Mouse (Mus musculus) neural tube, embryonic 10.5 days (tissue): ENCODE results near the gene Adamts1.

ENCODE experiments used
- DNase-seq: peaks from one replicate; pipeline ENCODE4 v3.0.0-alpha.2; 2017; ENCODE audit warnings: low spot score; ENCODE audit errors: extremely low spot score

Gene Adamts1

DNA sequence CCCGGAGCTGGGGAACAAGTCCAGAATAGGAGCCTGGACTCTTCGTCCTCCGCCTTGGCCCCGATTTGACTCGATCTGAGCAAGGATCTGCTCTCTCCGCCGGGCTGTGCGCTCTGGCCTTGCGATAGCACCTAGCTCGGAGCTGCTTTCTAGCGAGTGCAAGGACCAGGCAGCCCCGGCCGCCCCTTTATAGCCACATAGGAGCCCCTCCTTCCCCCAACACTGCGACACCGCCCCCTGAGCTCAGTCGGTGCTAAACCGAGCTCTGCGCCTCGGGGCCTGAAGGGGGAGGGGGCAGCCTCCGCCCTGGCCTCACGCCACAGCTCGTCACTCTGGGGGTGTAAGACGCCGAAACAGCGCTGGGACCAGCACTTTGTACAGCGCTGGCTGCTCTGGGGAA, at the start of gene Adamts1:
Gene Adamts1 (minus strand): TSS at position 160 of the 400 bp plus-strand sequence.
- peak; percentile 91 for DNase-seq

DNA sequence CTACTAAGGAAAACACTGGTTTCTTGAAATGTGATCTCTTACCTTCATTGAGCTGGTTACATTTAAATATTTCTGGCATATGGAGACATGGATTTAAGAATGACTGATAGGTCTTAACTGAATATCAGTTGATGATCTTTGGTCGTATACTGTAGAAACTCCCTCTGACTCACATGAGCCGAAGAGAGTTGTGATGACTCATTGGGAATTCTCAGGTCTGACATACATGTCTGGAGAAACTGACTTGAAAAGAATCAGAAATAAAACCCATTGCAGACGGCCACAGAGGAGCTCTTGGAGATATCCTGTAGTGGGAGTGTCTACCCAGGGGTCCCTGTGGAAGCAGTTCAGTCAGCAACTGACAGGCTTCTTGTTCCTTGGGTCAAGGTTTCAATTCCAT, 24.2 kb upstream of the Adamts1 start:
- no peak for DNase-seq

DNA sequence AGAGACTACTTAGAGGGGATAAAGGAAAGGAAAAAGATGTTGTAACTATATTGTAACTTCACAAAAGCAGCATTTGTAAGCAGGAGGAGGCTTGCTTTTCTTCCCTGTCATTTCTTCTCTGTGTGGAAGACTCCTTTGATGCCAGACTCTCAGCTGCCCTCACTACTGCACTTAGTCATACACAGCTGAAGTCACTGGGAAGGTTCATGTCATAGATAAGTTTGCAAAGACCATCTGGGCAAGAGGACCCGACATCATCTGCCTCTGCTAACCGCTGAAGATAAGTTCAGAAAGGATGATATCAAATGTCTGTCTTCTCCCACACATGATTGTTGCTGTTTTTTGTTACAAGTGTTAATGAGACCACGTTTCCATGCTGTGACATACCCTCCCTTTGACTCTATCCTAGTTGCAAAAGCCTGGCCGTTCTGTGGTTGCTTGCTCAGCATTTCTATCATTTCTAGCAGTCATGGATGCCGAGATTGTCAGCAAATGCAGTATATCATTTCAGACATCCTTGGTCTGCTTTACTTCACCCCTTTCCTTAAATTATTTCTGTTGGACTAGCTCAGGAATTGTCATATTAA, 19.5 kb upstream of the Adamts1 start:
- no peak for DNase-seq

DNA sequence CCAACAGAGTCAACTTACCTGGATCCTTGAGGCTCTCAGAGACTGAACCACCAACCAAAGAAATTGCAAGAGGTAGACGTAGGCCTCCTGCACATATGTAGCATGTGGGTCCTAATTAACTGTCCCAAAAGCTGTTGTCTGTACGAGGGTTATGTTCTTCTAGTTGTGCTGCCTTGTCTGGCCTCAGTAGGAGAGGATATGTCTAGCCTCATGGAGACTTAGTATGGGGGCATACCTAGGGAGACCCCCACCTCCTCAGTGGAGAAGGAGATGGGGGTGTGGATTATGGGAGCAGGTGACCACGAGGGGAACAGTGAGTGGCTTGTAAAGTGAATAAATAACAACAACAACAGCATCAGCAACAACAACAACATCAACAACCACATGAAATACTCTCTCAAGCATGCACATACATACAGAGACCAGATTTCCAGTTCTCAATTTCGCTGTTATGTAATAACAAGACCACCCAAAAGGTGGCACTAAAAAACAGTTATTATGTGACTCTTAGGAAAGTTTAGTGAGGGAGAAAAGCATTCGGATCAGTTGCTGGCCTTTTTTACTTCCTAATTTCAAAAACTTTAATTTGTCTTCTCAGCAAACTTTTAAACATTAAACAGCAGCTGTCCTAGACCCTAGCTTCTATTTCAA, 17.0 kb upstream of the Adamts1 start:
- no peak for DNase-seq

DNA sequence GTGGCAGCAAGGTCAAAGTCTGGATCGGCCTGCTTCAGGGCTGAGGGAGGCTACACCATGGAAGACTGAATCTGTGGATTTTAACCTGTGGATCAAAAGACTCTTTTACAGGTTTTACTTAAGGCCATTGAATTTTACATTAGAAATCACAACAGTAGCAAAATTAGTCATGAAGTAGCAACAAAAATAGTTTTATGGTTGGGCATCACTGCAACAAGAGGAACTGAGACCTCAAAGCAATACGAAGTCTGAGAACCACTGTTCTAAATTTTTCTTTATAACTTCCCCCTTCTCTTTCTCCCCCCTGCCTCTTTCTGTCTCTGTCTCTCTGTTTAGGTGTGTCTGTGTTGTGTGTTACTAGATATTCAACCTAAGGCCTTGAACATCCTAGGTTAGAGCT, 11.2 kb upstream of the Adamts1 start:
- DNase-seq = no peak

DNA sequence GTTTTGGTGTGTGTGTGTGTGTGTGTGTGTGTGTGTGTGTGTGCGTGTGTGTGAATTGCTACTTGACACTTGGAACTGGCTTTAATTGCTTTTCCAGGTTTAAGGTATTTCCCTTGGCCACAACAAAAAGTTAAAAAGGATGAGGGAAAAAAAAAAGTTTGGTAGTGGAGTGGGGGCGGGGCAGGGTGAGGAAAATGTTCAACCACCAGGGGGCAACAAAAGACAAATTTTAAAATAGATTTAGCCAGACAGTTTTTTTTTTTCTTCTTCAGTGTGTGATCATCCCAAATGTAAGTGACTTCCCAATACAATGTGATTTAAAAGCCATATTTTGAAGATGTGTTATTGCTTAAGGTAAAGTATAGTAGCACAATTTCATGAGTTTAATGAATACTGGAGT, 4.7 kb upstream of the Adamts1 start:
- peak; percentile 31 for DNase-seq

DNA sequence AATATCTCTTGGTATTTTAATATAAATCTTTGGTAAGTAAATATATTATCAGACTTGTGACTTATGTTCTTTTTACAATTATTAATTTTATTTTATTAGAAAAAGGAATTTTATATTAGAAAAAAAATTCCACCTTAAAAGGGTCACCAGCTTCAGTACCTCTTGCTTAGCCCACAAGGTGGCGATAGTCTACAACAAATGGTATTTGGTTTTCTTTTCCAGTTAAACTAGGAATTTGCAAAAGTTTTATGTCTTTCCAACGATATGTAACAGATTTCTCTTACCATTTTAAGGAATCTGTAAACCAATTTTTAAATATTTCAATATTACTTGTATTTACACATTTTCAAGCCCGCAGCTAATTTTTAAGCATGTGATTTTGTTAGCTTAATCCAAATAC, 4.2 kb upstream of the Adamts1 start:
- no peak for DNase-seq

DNA sequence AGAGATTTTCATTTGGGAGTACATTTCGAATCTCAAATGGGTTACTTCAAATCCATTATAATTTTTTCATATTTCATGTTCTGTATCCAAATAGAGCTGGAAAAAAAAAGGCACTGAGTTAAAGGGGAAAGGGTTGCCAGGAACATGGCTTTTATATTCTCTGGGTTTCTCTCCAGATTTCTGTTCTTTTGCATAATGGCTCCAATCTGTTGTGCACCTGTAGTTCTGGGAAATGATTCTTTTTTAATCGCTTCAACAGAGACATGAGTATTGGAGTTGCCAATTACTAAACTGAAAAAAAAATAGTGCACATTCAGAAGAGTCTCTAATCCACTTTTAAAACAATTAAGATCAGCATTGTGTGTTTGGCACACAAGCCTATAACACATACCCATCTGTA, 2.7 kb upstream of the Adamts1 start:
- no peak for DNase-seq

DNA sequence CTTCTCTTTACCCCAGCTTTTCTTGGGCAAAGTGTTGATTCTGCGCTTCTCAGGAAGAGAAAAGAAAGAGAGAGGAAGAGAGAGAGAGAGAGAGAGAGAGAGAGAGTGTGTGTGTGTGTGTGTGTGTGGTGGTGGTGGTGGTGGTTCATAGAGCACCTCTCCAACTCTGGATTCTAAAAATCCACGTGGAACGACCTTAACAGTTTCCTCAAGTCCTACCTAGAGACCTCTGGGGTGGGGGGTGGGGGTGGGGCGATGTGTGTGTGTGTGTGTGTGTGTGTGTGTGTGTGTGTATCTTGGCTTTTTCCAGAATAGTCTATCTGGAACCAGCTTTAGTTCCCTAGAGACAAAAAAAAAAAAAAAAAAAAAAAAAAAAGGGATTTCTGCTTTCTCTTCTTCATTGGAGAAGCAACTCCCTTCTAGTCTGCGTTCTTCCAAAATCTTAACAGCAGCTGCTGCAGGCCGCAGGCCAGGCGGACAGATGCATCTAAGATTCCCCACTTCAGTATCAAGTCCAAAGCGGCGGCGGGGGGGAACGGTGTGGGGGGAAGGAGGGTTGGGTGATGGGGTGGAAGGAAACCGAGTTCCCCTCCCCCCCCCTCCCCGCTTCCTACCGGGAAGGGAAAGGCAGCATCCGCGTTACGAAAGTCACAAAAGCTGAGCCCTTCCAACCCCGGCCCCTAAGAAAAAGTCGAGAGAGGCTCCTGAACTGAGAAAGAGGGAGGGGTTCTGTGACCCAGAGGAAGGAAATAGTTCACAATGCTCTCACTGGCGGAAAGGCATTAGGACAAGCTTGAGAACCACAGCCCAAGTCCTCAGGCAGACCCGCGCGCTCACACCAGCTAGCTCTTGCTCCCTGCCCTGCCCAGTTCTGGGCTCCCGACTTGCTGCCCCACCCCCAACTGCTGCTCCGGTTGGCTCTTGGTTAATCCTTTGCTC, 969 bp upstream of the Adamts1 start:
- DNase-seq = peak; percentile 73

DNA sequence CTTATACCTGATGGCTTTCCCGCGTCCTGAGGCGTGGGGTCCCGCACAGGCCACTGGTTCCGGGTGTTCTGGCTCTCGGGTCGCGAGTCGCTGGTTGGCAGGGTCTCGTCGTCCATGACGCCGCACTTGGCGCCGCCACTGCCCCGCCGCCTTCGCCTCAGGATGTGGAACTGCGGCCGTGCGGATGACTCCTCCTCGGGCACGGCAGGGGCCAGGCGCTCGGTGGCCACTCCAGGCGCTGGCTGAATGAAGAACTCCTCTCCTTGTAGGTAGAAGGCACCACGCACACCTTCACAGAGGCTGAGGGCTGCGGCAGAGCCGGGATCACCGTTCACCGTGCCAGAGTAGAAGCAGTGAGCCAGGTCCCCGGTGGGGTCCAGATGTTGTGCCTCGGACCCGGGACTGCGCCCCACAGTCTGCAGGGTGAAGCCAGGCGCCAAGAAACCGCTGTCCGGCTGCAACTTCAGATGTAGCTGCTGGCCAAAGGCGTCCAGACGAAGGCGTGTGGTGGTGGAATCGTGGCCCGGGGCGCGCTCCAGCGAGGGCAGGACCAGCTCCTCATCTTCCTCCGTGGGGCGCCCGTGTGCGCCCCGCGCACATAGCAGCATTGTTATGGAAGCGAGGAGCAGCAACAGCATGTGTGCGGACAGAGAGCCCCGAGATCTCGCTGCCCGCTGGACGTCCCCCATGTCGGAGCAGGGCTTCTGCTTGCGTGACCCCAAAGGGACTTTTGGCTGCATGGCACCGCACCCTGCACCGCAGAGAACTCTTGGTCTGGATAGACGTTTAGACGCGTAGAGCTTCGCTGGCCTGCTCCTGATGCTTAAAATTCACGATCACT, 722 bp downstream of the Adamts1 start:
- DNase-seq = peak; percentile 73

DNA sequence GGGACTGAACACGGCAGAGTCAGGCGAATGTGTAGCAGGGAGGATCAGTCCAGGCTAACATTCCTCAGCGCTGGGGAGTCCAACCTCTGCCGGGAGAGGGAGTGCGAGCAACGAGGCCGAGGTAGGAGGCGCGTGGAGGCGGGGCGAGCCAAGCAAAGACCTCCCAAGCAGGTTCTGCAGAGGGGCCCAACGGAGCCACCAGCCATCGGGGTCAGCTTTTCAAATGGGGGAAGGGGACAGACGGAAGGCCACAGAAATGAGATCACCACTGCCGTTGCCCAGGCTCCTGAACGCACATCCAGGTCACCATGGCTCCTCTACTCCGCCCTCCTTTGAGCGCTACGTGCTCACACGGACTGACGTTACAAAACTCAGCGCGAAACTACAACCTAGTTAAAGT, 1.7 kb downstream of the Adamts1 start:
- DNase-seq = peak; percentile 86

DNA sequence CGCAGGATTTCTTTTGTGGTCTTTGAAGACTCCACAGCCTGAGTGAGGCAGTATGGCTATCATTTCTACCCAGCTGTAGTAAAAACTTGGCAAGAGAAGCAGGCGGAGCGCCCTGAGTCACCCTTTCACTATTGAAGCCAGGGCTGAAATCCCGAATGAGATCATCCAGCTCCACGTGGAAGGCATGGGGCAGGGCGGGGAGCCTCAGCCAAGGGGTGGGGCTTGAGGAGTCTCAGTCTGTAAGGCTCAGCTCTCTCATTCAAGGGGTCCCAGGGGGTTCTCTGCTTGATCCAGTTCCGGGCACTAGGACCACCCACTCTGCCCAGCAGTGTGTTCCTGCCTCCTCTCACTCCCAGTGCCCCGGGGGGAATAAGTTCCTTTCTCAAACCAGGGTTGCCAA, 2.2 kb downstream of the Adamts1 start:
- DNase-seq = peak; percentile 82

DNA sequence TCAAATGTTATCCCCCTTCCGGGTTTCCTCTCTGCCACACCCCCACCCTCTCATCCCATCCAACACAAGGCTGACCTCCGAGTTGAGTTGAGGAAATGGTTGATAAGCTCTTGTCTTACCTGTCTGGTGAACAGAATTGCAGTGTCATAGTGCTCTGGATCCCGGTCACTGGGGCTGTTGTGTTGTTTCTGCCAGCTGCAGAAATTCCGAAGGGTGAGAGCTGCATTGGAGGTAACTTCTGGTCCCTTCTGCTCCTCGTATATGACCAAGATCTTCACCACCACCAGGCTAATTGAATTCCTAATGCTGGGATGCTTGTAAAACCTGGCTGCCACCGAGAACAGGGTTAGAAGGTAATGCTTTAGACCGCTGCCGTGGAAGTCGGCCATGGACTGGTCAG, 2.9 kb downstream of the Adamts1 start:
- no peak for DNase-seq

DNA sequence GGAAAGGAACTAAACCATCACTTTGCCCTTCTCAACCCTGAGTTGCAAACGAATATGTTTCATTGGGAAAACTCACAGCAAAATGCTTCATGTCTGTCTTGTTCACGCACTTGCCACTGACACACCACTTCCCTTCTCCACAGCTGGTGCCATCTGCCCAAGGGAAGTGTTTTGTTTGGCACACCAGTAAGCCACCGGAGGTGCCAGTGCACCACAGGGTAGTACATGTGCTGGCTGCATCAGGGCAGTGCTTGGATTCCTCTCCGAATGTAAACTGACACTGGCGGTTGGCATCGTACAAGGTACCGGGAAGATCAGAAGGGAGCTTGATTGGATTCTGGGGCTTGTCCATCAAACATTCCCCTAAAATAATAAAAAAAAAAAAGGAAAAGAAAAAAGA, 4.6 kb downstream of the Adamts1 start:
- DNase-seq = no peak

DNA sequence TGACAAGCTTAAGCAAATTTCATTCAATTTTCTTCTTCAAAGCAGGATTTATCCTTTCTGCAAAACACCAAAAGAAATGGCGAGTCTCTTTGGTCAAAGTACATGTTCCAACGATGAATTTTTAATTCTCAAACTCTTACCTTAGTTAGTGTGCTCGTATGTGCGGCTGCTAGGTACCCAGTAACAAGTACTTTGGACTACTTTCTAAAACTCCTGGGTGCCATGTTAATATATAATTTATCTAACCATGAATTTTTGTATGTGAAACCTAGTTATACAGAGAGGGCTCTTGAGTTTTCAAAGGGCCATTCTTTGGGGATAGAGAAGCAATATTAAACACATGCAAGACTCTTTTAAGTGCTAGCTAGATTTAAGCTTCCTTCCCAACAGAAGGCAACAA, 5.8 kb downstream of the Adamts1 start:
- DNase-seq = no peak

DNA sequence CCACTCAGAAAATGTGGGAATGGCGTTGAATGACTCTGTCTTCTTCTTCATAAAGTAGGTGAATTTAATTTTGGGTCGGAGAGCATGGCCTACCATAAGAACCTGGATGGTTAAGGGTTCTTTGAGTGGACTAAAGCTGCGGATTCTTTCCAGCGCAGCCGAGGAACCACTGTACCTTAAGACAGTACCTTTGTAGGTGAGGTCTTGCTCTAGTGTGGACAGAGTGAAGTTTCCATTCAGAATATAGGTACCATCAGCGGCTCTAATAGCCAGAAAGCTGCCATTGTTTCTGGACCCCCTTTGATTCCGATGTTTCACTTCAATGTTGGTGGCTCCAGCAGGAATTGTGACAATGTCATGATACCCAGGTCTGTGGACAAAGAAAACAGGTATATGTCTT, 7.2 kb downstream of the Adamts1 start:
- DNase-seq = no peak

DNA sequence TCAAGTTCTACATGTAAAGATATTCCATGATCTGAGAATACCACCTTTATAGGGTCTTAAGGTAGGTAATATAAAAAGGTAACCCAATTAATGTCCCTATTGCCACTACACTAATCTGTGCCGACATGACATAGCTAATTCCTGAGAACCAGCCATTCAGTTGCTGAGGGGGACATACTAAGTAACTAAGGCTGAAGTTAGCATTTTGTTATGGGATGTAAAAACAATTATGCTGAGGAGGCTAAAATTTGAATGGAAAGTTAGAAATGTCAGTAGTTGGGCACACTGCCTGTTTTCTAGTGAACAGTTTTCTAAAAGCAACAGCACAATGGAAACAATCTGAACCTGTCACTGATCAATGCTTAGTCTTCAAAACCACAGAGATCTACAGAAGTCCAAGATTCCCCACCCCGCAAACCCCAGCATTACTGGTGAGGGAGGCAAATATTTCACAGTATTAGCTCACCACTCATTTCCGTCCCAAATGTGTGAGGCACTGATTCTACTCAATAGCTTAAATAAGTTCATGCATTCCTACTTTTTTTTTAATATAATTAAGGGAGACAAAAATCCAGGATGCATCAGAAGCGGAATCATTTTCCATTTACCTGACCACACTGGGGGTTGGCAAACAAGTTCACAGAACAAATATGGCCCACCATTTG, 9.6 kb downstream of the Adamts1 start:
- DNase-seq = no peak

DNA sequence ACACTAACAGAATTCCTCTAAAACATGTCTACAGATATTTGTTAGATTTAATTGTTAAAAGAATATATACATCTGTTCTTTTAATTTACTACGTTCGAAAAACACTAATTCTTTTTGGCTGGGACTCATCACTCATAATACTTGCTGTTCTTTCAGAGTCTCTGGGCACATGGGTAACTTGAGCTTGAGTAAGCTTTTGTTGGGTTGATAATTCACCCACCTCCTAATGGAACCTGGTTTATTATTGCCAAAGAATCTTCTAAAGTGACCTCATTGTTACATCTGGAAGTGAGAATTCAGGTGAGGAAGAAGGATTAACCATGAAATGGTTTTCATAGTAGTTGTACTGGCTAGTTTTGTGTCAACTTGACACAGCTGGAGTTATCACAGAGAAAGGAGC, 21.8 kb downstream of the Adamts1 start:
- no peak for DNase-seq

DNA sequence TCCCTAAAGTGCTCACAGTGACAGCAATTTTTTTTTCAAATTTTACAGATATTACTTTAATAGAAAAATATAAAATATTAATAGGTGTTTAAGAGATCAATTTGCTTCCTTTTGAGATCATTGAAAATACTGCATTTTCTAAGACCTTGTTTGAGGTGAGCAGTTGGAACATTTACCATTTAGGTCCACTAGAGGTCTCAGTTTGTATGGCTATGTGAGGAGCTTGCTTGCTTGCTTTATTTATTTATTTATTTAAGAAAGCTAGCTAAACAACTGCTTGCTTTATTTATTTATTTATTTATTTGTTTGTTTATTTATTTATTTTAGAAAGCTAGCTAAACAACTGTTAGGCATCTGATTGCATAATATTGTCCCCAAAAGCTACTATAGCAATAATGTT, 23.1 kb downstream of the Adamts1 start:
- DNase-seq = no peak

DNA sequence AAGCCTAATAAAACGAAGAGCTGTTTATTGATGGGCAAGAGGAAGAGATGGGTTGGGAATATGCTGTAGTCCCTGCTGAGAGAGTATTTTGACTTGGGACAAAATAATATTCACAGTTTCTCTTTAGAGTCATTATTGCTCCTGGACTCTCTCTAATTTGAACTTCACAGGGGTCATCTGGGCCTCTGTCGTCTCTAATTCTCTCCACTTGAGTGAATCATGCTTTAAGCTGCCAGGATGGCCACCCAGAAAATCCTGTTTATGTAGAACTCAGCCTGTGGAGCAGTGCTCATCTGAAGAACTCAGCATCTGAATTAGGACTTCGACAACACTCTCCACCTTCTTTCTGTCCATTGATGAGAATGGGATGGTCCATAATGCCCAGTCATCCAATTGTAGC, 30.6 kb downstream of the Adamts1 start:
- DNase-seq = no peak

DNA sequence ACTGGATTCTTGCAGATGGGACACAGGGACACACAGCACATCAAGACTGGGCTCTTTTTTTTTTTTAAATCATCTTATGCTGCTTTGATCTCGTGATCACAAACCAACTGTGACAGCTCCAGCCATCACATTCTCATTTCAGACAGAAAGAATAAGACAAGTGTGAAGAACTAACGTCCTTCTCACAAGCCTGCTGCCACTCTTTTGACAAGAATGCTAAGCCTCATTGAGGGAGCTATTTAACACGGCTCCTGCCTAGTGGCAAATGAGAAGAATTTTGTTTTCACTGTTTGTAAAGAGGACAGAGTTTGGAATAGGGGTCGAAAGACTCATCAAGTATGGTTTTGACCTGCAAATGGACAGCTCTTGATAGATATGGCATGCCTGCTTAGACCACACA, 35.6 kb downstream of the Adamts1 start:
- DNase-seq = no peak
